Mouse (Mus musculus) left cerebral cortex, adult 6 months (tissue): ENCODE measurements around the gene Ikbkg. TPM values are rescaled to one million over a fixed set of nuclear protein-coding genes. Genes with fewer than 3 reads are reported as not detected.

ENCODE experiments used
- long read RNA-seq, 2 experiments: library from polyadenylated mRNA; unstranded; transcript quantifications; one replicate each; pipeline ENCODE4 v2.0.0; 2019 to 2020
- polyA plus RNA-seq: library from polyadenylated mRNA; unstranded; fragments of <200 nt; fragmentation: Nextera tagmentation; gene quantifications from 2 replicates; pipeline ENCODE4 v1.2.3, GENCODE M21; 2021

The Ikbkg gene
- polyA plus RNA-seq: 7.3 and 10.4 TPM in 2 replicates
- long read RNA-seq, experiment 1, full-length matches to known transcripts: 66 of 91 reads
- long read RNA-seq, experiment 1, partial matches to known transcripts: 2 of 91 reads
- long read RNA-seq, experiment 1, other reads (novel, unspliced or antisense): 23 of 91 reads
- long read RNA-seq, experiment 2, full-length matches to known transcripts: 2 of 13 reads
- long read RNA-seq, experiment 2, partial matches to known transcripts: 2 of 13 reads
- long read RNA-seq, experiment 2, other reads (novel, unspliced or antisense): 9 of 13 reads

GRCm38 (mm10) chrX:74392535-74393443, at the start of gene Ikbkg, which contains the start of gene Fam3a:
Ikbkg (plus strand) TSS chrX:74393290.
Fam3a (minus strand) TSS chrX:74393272.

GRCm38 (mm10) chrX:74353467-74353770, 39.7 kb upstream of the Ikbkg start, which contains the start of gene Lage3:
Lage3 (minus strand) TSS chrX:74353618.

GRCm38 (mm10) chrX:74372888-74373549, 20.1 kb upstream of the Ikbkg start, which contains the start of the genes Ubl4a and Slc10a3:
Ubl4a (minus strand) TSS chrX:74373218.
Slc10a3 (minus strand) TSS chrX:74373349.

GRCm38 (mm10) chrX:74428826-74429276, 35.8 kb downstream of the Ikbkg start, which contains the start of gene G6pdx:
G6pdx (minus strand) TSS chrX:74429194.

GRCm38 (mm10) chrX:74481349-74481885, 88.3 kb downstream of the Ikbkg start, which contains the start of gene Gm6880:
Gm6880 (minus strand) TSS chrX:74481399.

Other genes starting within 250 kb of the Ikbkg start
- gene Tex28, start 225.5 kb upstream of the Ikbkg start, polyA plus RNA-seq: not detected in 2 replicates
- gene Tktl1, start 216.0 kb upstream of the Ikbkg start, polyA plus RNA-seq: 0.13 TPM in 1 of 2 replicates, not detected in the other
- gene Flna, start 143.5 kb upstream of the Ikbkg start, polyA plus RNA-seq: 3.0 and 3.1 TPM in 2 replicates
- gene Emd, start 138.6 kb upstream of the Ikbkg start, polyA plus RNA-seq: 8.0 and 8.3 TPM in 2 replicates
- 1,226 and 1,360 TPM in 2 replicates for gene Rpl10, start 122.5 kb upstream of the Ikbkg start, polyA plus RNA-seq
- 32.5 and 43.3 TPM in 2 replicates for gene Taz, start 111.4 kb upstream of the Ikbkg start, polyA plus RNA-seq
- 2.0 and 2.9 TPM in 2 replicates for gene Dnase1l1, start 111.0 kb upstream of the Ikbkg start, polyA plus RNA-seq
- 121 and 138 TPM in 2 replicates for gene Atp6ap1, start 96.2 kb upstream of the Ikbkg start, polyA plus RNA-seq
- gene Gdi1, start 88.3 kb upstream of the Ikbkg start, polyA plus RNA-seq: 172 and 250 TPM in 2 replicates
- gene Fam50a, start 80.3 kb upstream of the Ikbkg start, polyA plus RNA-seq: 26.7 and 27.5 TPM in 2 replicates
- gene Plxna3, start 64.2 kb upstream of the Ikbkg start, polyA plus RNA-seq: 1.5 and 1.6 TPM in 2 replicates
- 47.9 and 50.4 TPM in 2 replicates for gene Lage3, start 39.7 kb upstream of the Ikbkg start, polyA plus RNA-seq
- 110 and 116 TPM in 2 replicates for gene Ubl4a, start 20.1 kb upstream of the Ikbkg start, polyA plus RNA-seq
- gene Slc10a3, start 19.9 kb upstream of the Ikbkg start, polyA plus RNA-seq: 3.3 and 3.8 TPM in 2 replicates
- gene Fam3a, start within 50 bp of the Ikbkg start, polyA plus RNA-seq: 17.4 and 21.2 TPM in 2 replicates
- gene G6pdx, start 35.9 kb downstream of the Ikbkg start, polyA plus RNA-seq: 17.4 and 18.3 TPM in 2 replicates
- gene Gm6880, start 88.1 kb downstream of the Ikbkg start, polyA plus RNA-seq: not detected in 2 replicates
- gene Olfr1326-ps1, start 181.6 kb downstream of the Ikbkg start, polyA plus RNA-seq: not detected in 2 replicates
- not detected in 2 replicates for gene Olfr1325, start 199.4 kb downstream of the Ikbkg start, polyA plus RNA-seq